Mouse (Mus musculus) limb, embryonic 14.5 days (tissue): ENCODE measurements around the gene Rps11. TPM values are rescaled to one million over a fixed set of nuclear protein-coding genes. Genes with fewer than 3 reads are reported as not detected.
"Not testable (repeated sequence)": the region's sequence is repeated elsewhere in the genome, so short reads cannot be mapped to it uniquely, and the experiment has no call there.

Experiments used
- ATAC-seq: fragments of 200-750 bp; cut with Nextera tagmentation; 2 replicates; pipeline ENCODE4 v1.8.0; 2017; ENCODE audit warnings: low read depth, moderate number of reproducible peaks, moderate TSS enrichment; ENCODE audit not compliant: low FRiP score
- DNase-seq: peaks from one replicate; pipeline ENCODE4 v3.0.0-alpha.2; 2015; ENCODE audit warnings: low spot score
- H3K27ac ChIP-seq: fragments of 300-500 bp; sonication (generic); replicated peaks from 2 replicates; pipeline ENCODE4 v1.5.1; 2014; ENCODE audit warnings: low read depth, mild to moderate bottlenecking, low read length, moderate library complexity, mixed read lengths
- H3K27me3 ChIP-seq: fragments of 300-500 bp; sonication (generic); 2 replicates; pipeline ENCODE4 v1.6.1; 2014; ENCODE audit warnings: low read length, mixed read lengths; ENCODE audit not compliant: control insufficient read depth, insufficient read depth
- H3K36me3 ChIP-seq: fragments of 300-500 bp; sonication (generic); 2 replicates; pipeline ENCODE4 v1.6.1; 2014; ENCODE audit warnings: mild to moderate bottlenecking, low read length, moderate library complexity, mixed read lengths; ENCODE audit not compliant: control insufficient read depth, insufficient read depth
- H3K4me1 ChIP-seq: fragments of 300-500 bp; sonication (generic); 2 replicates; pipeline ENCODE4 v1.6.1; 2014; ENCODE audit warnings: antibody characterized with exemption, low read length, mixed read lengths; ENCODE audit not compliant: control insufficient read depth, insufficient read depth
- H3K4me2 ChIP-seq: fragments of 300-500 bp; sonication (generic); replicated peaks from 2 replicates; pipeline ENCODE4 v1.6.1; 2014; ENCODE audit warnings: low read depth, mild to moderate bottlenecking, low read length, moderate library complexity; ENCODE audit not compliant: severe bottlenecking
- H3K4me3 ChIP-seq: fragments of 300-500 bp; sonication (generic); replicated peaks from 2 replicates; pipeline ENCODE4 v1.5.1; 2014; ENCODE audit warnings: low read length
- H3K9ac ChIP-seq: fragments of 300-500 bp; sonication (generic); 2 replicates; pipeline ENCODE4 v1.6.1; 2014; ENCODE audit warnings: mild to moderate bottlenecking, low read depth, low read length, moderate library complexity; ENCODE audit not compliant: severe bottlenecking
- H3K9me3 ChIP-seq: fragments of 300-500 bp; sonication (generic); 2 replicates; pipeline ENCODE4 v1.6.1; 2016; ENCODE audit warnings: low read length; ENCODE audit not compliant: control insufficient read depth
- POLR2A ChIP-seq: fragments of 200-500 bp; IDR thresholded peaks from 2 replicates; pipeline ENCODE4 v1.8.0; 2012; ENCODE audit warnings: inconsistent platforms, mild to moderate bottlenecking, moderate library complexity, borderline replicate concordance; ENCODE audit not compliant: insufficient read depth, insufficient read length; ENCODE audit errors: extremely low read depth
- WGBS: fragments of 180-500 bp; shearing (Covaris S2); extraction: QIAGEN DNeasy Blood & Tissue Kit; methylation state at CpG from one replicate; pipeline ENCODE4 v1.1.7; 2014; 5-methylcytosine and 5-hydroxymethylcytosine counted together
- polyA plus RNA-seq, 2 experiments: library from polyadenylated mRNA; depleted of rRNA in 1 of 2; stranded (reverse) in 1 of 2; unstranded in 1 of 2; fragments of >200 nt; fragmentation: Nextera tagmentation in 1 of 2; extraction: Ambion mirVana in 1 of 2; gene quantifications; 2 replicates each; pipeline versions ENCODE4 v1.2.1 to v1.2.3; 2012 to 2014

Gene Rps11
- polyA plus RNA-seq, 2 experiments = 814 to 1,719 TPM

GRCm38 (mm10) chr7:45118336-45118735 lies 5.9 kb downstream of the Rps11 start:
- H3K36me3 ChIP-seq = peaks cover 46% of the 10 kb centered on the region
- WGBS = 84% methylated on average over 6 of the region's 6 CpGs

GRCm38 (mm10) chr7:45117566-45117965 lies 6.7 kb downstream of the Rps11 start:
- no peak overlapping the region for H3K27ac ChIP-seq
- H3K4me2 ChIP-seq = no peak overlapping the region
- no peaks in the 10 kb centered on the region for H3K9me3 ChIP-seq
- 82% methylated on average over 8 of the region's 8 CpGs for WGBS
- ATAC-seq (no peak), DNase-seq (no peak)
- H3K4me1 ChIP-seq = 0 out of 2 replicates have a peak, but pooled peaks cover 4% of the 10 kb centered on the region
- no peak overlapping the region for H3K4me3 ChIP-seq
- no peak overlapping the region for H3K9ac ChIP-seq
- peaks cover 39% of the 10 kb centered on the region for H3K36me3 ChIP-seq
- H3K27me3 ChIP-seq = no peaks in the 10 kb centered on the region
- no peak for TF ChIP-seq POLR2A

More at GRCm38 (mm10) chr7:45118336-45118735, 5.9 kb downstream of the Rps11 start:
- no peak overlapping the region for H3K4me2 ChIP-seq
- no peaks in the 10 kb centered on the region for H3K9me3 ChIP-seq
- H3K4me1 ChIP-seq = peaks cover 9% of the 10 kb centered on the region
- ATAC-seq (no peak), DNase-seq (no peak)
- H3K4me3 ChIP-seq = no peak overlapping the region
- no peak overlapping the region for H3K9ac ChIP-seq
- TF ChIP-seq POLR2A = no peak
- no peaks in the 10 kb centered on the region for H3K27me3 ChIP-seq
- H3K27ac ChIP-seq = no peak overlapping the region

- H3K4me3 ChIP-seq = no peak overlapping the region
- no peaks in the 10 kb centered on the region for H3K27me3 ChIP-seq
- H3K27ac ChIP-seq = no peak overlapping the region
- H3K36me3 ChIP-seq = 0 out of 2 replicates have a peak, but pooled peaks cover 2% of the 10 kb centered on the region
- no peaks in the 10 kb centered on the region for H3K9me3 ChIP-seq
- DNase-seq = no peak
- H3K4me1 ChIP-seq = no peaks in the 10 kb centered on the region
- WGBS = 72% methylated on average over 2 of the region's 2 CpGs
- no peak overlapping the region for H3K4me2 ChIP-seq
- H3K9ac ChIP-seq = no peak overlapping the region
- ATAC-seq = no peak
- no peak for TF ChIP-seq POLR2A
Measured at GRCm38 (mm10) chr7:45113476-45113875, 10.8 kb downstream of the Rps11 start.

- H3K27ac ChIP-seq = no peak overlapping the region
- no peaks in the 10 kb centered on the region for H3K4me1 ChIP-seq
- no peaks in the 10 kb centered on the region for H3K36me3 ChIP-seq
- no peak overlapping the region for H3K4me3 ChIP-seq
- H3K4me2 ChIP-seq = no peak overlapping the region
- H3K27me3 ChIP-seq = no peaks in the 10 kb centered on the region
- no peaks in the 10 kb centered on the region for H3K9me3 ChIP-seq
- no peak for DNase-seq
- TF ChIP-seq POLR2A = no peak
- 50% methylated on average over 3 of the region's 3 CpGs for WGBS
- ATAC-seq = no peak
- H3K9ac ChIP-seq = no peak overlapping the region
Measured at GRCm38 (mm10) chr7:45112529-45112928, 11.7 kb downstream of the Rps11 start.

GRCm38 (mm10) chr7:45111940-45112339 lies 12.3 kb downstream of the Rps11 start:
- no peak for DNase-seq
- no peak for TF ChIP-seq POLR2A
- H3K9me3 ChIP-seq = no peaks in the 10 kb centered on the region

DNA sequence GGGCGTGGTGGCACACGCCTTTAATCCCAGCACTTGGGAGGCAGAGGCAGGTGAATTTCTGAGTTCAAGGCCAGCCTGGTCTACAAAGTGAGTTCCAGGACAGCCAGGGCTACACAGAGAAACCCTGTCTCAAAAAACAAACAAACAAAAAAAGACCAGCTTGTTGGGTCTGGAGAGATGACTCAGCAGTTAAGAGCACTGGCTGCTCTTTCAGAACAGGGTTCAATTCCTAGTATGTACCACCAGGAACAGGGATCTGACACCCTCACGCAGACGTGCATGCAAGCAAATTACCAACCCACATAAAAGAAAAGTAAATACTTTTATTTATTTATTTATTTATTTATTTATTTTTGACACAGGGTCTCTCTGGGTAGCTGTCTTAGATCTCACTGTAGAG lies 14.2 kb downstream of the Rps11 start:
- not testable (repeated sequence) for H3K9ac ChIP-seq, ATAC-seq, H3K4me2 ChIP-seq, H3K27ac ChIP-seq, DNase-seq, H3K27me3 ChIP-seq, H3K36me3 ChIP-seq, H3K9me3 ChIP-seq, H3K4me3 ChIP-seq, H3K4me1 ChIP-seq
- 89% methylated on average over 4 of the region's 4 CpGs for WGBS

More at GRCm38 (mm10) chr7:45111940-45112339, 12.3 kb downstream of the Rps11 start:
- Histone ChIP-seq H3K27ac (no peak overlapping the region), H3K36me3 (no peaks in the 10 kb centered on the region), H3K4me2 (no peak overlapping the region), H3K27me3 (no peaks in the 10 kb centered on the region), H3K9ac (no peak overlapping the region), H3K4me1 (no peaks in the 10 kb centered on the region), H3K4me3 (no peak overlapping the region)
- ATAC-seq = no peak
- 39% methylated on average over 2 of the region's 2 CpGs for WGBS
